Mouse (Mus musculus): ENCODE data around the gene Kcnj10. TPM values are rescaled to one million over a fixed set of nuclear protein-coding genes. Genes with fewer than 3 reads are reported as not detected.
A peak's percentile ranks its signal among the peaks of the same experiment; 100 is the strongest.

Gene Kcnj10
- polyA plus RNA-seq, 1 experiment from 2014 or later, result 3.5 TPM

DNA sequence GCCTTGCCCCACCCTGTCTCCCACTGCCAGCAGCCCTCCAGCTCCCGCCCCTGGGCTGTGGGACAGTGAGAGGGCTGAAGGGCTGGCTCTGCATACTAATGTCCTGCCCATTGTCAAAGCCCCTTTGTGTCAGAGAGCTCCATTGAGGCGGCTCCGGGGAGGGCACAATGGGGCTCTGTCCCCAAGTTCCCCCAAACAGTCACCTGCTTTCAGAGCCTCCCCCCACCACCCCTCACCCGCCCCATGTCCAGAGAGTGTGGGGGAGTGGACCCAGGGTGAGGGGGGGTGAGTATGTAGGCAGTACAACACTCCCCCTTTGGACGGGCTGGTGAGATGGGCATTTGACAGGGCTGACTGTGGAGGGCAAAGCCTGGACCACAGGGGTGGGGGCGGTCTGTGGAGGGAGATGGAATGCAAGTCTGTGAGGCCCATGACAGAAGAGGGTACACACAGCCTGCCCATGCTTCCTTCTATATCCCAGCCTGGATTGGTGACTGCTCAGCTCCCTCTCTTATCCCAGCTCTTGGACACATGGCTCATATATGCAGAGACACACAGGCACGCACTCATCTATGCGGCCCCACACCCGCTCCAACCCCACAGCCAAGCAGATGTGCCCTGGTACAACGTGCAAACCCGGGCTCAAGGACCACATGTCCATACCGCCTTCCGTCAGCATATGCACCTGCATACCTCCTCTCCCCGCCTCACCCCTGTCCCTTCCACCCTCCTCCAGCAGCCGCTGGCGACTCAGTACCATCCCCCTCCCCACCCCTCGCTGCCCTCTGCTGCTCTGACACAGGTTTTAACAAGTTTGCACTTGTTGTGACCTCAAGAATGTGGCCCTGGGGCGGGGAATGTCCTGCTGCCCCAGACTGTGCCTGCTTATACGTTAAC, 9.2 kb downstream of the Kcnj10 start:
- 6% methylated on average over 19 of the region's 19 CpGs for WGBS
- H3K9ac ChIP-seq (ENCODE audit: low read depth, low read length), result peak overlapping the region; percentile 26
- H3K4me1 ChIP-seq (ENCODE audit: control insufficient read depth, insufficient read depth, low read depth, low read length), result peaks cover 9% of the 10 kb centered on the region
- no peaks in the 10 kb centered on the region for H3K9me3 ChIP-seq (ENCODE audit: control insufficient read depth, low read length)
- H3K36me3 ChIP-seq (ENCODE audit: control insufficient read depth, insufficient read depth, low read length), result no peaks in the 10 kb centered on the region
- H3K4me3 ChIP-seq (ENCODE audit: low read length), result no peak overlapping the region
- peak; percentile 98 for ATAC-seq
- H3K4me2 ChIP-seq (ENCODE audit: low read length), result peak overlapping the region; percentile 35
- H3K27me3 ChIP-seq (replicated peaks; ENCODE audit: control insufficient read depth, insufficient read depth, low read length), result no peaks in the 10 kb centered on the region
- peak overlapping the region; percentile 79 for H3K27ac ChIP-seq (ENCODE audit: low read depth, low read length)

DNA sequence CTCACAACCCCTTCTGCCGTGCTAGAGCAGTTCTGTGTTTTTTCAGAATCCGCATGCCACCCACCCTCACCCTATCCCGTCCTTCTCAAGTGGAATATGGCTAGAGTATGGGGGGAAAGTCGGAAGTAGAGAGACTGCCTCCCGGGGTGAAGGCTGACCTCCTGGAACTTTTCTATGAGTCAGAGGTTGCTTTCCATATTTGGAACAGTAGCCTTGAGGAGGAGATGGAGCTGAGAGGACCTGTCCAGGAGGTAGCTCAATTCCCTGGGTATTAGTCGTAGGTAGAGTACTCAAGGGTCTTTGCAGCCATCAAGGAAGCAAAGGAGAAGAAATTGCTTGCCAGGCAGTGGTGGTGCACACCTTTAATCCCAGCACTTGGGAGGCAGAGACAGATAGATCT, 11.0 kb downstream of the Kcnj10 start:
- no peaks in the 10 kb centered on the region for H3K36me3 ChIP-seq (ENCODE audit: control insufficient read depth, insufficient read depth, low read length)
- no peak overlapping the region for H3K4me3 ChIP-seq (ENCODE audit: low read length)
- H3K4me2 ChIP-seq (ENCODE audit: low read length), result no peak overlapping the region
- no peak for ATAC-seq
- no peaks in the 10 kb centered on the region for H3K9me3 ChIP-seq (ENCODE audit: control insufficient read depth, low read length)
- H3K27ac ChIP-seq (ENCODE audit: low read depth, low read length), result no peak overlapping the region
- no peaks in the 10 kb centered on the region for H3K27me3 ChIP-seq (replicated peaks; ENCODE audit: control insufficient read depth, insufficient read depth, low read length)
- H3K4me1 ChIP-seq (ENCODE audit: control insufficient read depth, insufficient read depth, low read depth, low read length), result peaks cover 12% of the 10 kb centered on the region
- no peak overlapping the region for H3K9ac ChIP-seq (ENCODE audit: low read depth, low read length)
- 76% methylated on average over 6 of the region's 6 CpGs for WGBS

DNA sequence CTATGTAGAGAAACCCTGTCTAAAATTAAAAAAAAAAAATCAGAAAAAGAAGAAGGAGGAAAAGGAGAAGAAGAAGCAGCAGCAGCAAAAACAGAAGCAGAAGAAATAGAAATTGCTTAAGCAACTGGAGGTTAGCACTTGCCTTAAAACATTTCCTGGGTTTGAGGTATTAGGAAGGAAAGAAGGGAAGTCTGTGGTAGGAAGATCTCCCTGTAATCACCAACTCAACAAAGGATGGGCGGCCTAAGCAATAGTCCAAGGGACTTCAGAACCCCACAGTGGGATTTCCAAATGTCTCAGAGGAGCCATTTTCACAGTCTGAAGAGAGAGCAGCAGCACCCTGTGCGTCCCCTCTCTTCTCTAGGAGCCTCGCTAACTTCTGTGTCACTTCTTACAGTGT, 11.4 kb downstream of the Kcnj10 start:
- no peak overlapping the region for H3K4me2 ChIP-seq (ENCODE audit: low read length)
- H3K27ac ChIP-seq (ENCODE audit: low read depth, low read length), result no peak overlapping the region
- no peak overlapping the region for H3K9ac ChIP-seq (ENCODE audit: low read depth, low read length)
- peaks cover 12% of the 10 kb centered on the region for H3K4me1 ChIP-seq (ENCODE audit: control insufficient read depth, insufficient read depth, low read depth, low read length)
- H3K9me3 ChIP-seq (ENCODE audit: control insufficient read depth, low read length), result no peaks in the 10 kb centered on the region
- H3K36me3 ChIP-seq (ENCODE audit: control insufficient read depth, insufficient read depth, low read length), result no peaks in the 10 kb centered on the region
- no peak for ATAC-seq
- H3K4me3 ChIP-seq (ENCODE audit: low read length), result no peak overlapping the region
- 84% methylated on average over 3 of the region's 3 CpGs for WGBS
- no peaks in the 10 kb centered on the region for H3K27me3 ChIP-seq (replicated peaks; ENCODE audit: control insufficient read depth, insufficient read depth, low read length)

DNA sequence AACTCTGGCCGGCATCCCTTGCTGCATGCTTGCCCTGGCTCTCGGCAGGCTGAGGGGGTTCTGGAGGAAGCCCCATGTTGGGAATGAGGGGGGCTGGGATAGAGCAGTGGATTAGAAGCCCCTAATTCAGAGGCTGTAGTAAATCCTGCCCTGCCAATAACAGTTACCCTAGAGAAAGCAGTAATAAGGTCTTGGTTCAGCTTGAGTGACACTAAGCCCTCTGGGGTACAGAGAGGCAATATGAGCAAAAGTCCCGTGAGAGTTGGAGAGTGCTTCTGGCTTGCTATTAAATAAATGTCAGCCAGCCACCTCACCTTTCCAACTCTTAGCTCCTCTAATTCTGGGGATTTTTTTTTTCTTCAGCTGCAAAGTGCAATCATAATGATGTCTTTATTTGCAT, 14.3 kb downstream of the Kcnj10 start:
- no peak for ATAC-seq
- H3K9ac ChIP-seq (ENCODE audit: low read depth, low read length), result 0 out of 2 replicates have a peak overlapping the region, but pooled peaks have one; percentile 13
- WGBS, result 29% methylated on average over 3 of the region's 3 CpGs

DNA sequence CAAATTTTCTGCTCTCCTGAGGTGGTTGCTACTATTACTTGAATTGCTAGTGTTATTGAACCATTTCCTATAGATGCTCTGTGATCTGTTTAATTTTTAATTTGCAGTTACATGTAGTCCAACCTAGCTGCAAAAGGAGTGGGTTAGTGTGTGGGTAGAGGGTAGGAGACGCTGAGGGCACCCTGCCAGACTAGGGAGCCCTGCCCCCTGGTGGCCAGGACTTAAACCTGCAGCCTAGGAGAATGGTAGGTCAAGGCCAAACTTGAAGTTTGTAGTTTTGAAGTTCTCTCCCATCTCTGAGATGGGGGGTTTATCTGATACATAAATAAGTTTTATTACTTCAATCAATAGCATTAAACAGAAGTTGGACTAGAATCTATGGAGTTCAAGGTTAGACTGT, 16.5 kb downstream of the Kcnj10 start:
- no peaks in the 10 kb centered on the region for H3K27me3 ChIP-seq (replicated peaks; ENCODE audit: control insufficient read depth, insufficient read depth, low read length)
- ATAC-seq, result peak; percentile 58
- WGBS, result 0% methylated on average over 1 of the region's 1 CpGs
- H3K4me2 ChIP-seq (ENCODE audit: low read length), result no peak overlapping the region
- no peaks in the 10 kb centered on the region for H3K9me3 ChIP-seq (ENCODE audit: control insufficient read depth, low read length)
- no peak overlapping the region for H3K9ac ChIP-seq (ENCODE audit: low read depth, low read length)
- peaks cover 10% of the 10 kb centered on the region for H3K4me1 ChIP-seq (ENCODE audit: control insufficient read depth, insufficient read depth, low read depth, low read length)
- H3K27ac ChIP-seq (ENCODE audit: low read depth, low read length), result no peak overlapping the region
- H3K36me3 ChIP-seq (ENCODE audit: control insufficient read depth, insufficient read depth, low read length), result no peaks in the 10 kb centered on the region
- H3K4me3 ChIP-seq (ENCODE audit: low read length), result no peak overlapping the region

More for the DNA sequence above, 14.3 kb downstream of the Kcnj10 start:
- Histone ChIP-seq H3K27ac (ENCODE audit: low read depth, low read length) (peak overlapping the region; percentile 23; the same call in 1 of the 2 replicates), H3K4me3 (ENCODE audit: low read length) (no peak overlapping the region), H3K36me3 (ENCODE audit: control insufficient read depth, insufficient read depth, low read length) (no peaks in the 10 kb centered on the region), H3K9me3 (ENCODE audit: control insufficient read depth, low read length) (no peaks in the 10 kb centered on the region), H3K4me2 (ENCODE audit: low read length) (no peak overlapping the region), H3K27me3 (replicated peaks; ENCODE audit: control insufficient read depth, insufficient read depth, low read length) (no peaks in the 10 kb centered on the region), H3K4me1 (ENCODE audit: control insufficient read depth, insufficient read depth, low read depth, low read length) (peaks cover 13% of the 10 kb centered on the region)

DNA sequence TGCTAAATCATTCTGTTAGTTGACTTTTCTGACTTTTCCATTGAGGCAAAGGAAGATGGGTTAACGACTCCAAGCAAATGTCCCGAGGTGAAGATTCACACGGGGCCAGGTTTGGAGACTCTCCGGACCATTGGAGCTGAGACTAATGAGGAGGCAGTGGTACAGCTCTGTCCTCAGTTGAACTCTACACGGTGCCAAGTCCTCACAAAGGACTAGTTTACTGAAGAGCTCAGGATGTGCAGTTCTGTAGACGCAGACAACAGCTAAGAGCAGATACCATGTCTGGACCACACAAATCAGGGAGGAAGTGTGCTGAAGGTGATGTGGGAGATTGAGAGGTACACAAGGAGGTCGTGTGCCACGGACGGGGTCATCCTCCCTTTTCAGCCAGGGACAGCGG, 17.3 kb downstream of the Kcnj10 start:
- Histone ChIP-seq H3K27me3 (replicated peaks; ENCODE audit: control insufficient read depth, insufficient read depth, low read length) (no peaks in the 10 kb centered on the region), H3K36me3 (ENCODE audit: control insufficient read depth, insufficient read depth, low read length) (no peaks in the 10 kb centered on the region), H3K27ac (ENCODE audit: low read depth, low read length) (no peak overlapping the region), H3K4me1 (ENCODE audit: control insufficient read depth, insufficient read depth, low read depth, low read length) (peaks cover 10% of the 10 kb centered on the region), H3K4me3 (ENCODE audit: low read length) (no peak overlapping the region), H3K9me3 (ENCODE audit: control insufficient read depth, low read length) (no peaks in the 10 kb centered on the region), H3K9ac (ENCODE audit: low read depth, low read length) (no peak overlapping the region), H3K4me2 (ENCODE audit: low read length) (no peak overlapping the region)
- ATAC-seq, result no peak
- WGBS, result 60% methylated on average over 10 of the region's 10 CpGs

DNA sequence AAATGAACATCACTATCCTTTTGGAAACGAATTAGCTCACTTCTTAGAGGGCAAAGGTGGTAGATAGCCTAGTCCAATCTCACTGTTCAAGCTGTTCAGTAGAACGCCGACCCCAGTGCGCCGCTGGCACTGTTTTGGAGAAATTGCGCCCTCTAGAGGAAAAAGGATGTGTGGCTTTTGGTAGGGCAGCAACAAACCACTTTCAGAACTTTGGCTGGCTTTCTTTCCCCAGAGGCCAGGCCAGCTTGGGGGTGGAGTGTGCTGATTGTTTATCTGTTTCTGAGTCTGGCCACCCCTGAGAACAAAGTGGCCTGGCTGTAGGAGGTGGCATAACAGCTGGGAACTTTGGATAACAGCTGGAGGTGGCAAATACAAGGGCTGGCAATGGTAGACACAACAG, 23.7 kb downstream of the Kcnj10 start:
- Histone ChIP-seq H3K36me3 (ENCODE audit: control insufficient read depth, insufficient read depth, low read length) (no peaks in the 10 kb centered on the region), H3K4me1 (ENCODE audit: control insufficient read depth, insufficient read depth, low read depth, low read length) (no peaks in the 10 kb centered on the region), H3K9ac (ENCODE audit: low read depth, low read length) (no peak overlapping the region), H3K4me2 (ENCODE audit: low read length) (no peak overlapping the region), H3K27me3 (replicated peaks; ENCODE audit: control insufficient read depth, insufficient read depth, low read length) (no peaks in the 10 kb centered on the region), H3K27ac (ENCODE audit: low read depth, low read length) (no peak overlapping the region), H3K9me3 (ENCODE audit: control insufficient read depth, low read length) (no peaks in the 10 kb centered on the region), H3K4me3 (ENCODE audit: low read length) (no peak overlapping the region)
- WGBS, result 9% methylated on average over 6 of the region's 6 CpGs
- ATAC-seq, result peak; percentile 51; the same call in 1 of the 2 replicates

DNA sequence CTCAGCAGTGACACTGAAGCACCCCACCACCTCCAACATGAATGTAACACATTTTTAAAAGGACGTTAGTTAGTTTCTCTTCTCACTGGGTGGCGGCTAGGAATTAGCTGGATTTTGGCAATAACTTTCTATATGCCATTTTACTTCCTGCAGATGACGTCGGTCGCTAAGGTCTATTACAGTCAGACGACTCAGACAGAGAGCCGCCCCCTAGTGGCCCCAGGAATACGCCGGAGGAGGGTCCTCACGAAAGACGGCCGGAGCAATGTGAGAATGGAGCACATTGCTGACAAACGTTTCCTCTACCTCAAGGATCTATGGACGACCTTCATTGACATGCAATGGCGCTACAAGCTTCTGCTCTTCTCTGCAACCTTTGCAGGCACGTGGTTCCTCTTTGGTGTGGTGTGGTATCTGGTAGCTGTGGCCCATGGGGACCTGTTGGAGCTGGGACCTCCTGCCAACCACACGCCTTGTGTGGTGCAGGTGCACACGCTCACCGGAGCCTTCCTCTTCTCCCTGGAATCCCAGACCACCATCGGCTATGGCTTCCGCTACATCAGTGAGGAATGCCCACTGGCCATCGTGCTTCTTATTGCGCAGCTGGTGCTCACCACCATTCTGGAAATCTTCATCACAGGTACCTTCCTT, 27.9 kb downstream of the Kcnj10 start:
- WGBS, result 30% methylated on average over 23 of the region's 23 CpGs
- ATAC-seq, result peak; percentile 51
- Histone ChIP-seq H3K27ac (ENCODE audit: low read depth, low read length) (no peak overlapping the region), H3K9me3 (ENCODE audit: control insufficient read depth, low read length) (no peaks in the 10 kb centered on the region), H3K4me1 (ENCODE audit: control insufficient read depth, insufficient read depth, low read depth, low read length) (no peaks in the 10 kb centered on the region), H3K36me3 (ENCODE audit: control insufficient read depth, insufficient read depth, low read length) (no peaks in the 10 kb centered on the region), H3K4me3 (ENCODE audit: low read length) (no peak overlapping the region), H3K4me2 (ENCODE audit: low read length) (peak overlapping the region; percentile 29), H3K27me3 (replicated peaks; ENCODE audit: control insufficient read depth, insufficient read depth, low read length) (no peaks in the 10 kb centered on the region), H3K9ac (ENCODE audit: low read depth, low read length) (no peak overlapping the region)

DNA sequence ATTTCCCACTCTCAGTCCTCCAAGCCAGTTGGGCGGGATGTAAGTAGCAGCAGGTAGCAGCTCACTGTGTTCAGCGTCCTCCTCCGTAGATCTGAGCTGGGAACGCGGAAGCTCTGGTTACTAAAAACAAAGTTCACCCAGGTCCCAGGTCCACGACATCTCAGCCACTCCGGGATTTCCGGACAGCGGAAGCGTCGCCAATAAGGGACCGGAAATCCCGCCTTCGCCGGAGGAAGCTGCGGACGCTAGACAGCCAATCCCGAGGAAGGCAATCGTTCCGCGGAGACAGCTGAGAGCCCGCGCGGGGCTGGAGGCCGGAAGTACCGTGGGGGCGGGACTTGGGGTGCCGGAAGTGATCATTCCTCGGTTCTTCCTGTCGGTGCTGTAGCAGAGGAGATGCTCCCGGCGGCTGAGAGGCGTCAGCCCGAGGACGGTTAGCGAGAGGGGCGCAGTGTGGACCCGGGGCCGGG, 35.2 kb downstream of the Kcnj10 start, which contains the start of gene Pigm:
Gene Pigm, plus strand, starts transcription at position 349 of the 470 bp plus-strand sequence.
- H3K9ac ChIP-seq (ENCODE audit: low read depth, low read length), result peak within 1 kb of the TSS; percentile 64
- H3K9me3 ChIP-seq (ENCODE audit: control insufficient read depth, low read length), result no peaks in the 10 kb centered on the region
- H3K27me3 ChIP-seq (replicated peaks; ENCODE audit: control insufficient read depth, insufficient read depth, low read length), result no peaks in the 10 kb centered on the region
- WGBS, result under 1% methylated on average over 38 of the region's 39 CpGs
- peak within 1 kb of the TSS; percentile 98 for H3K4me2 ChIP-seq (ENCODE audit: low read length)
- H3K4me3 ChIP-seq (ENCODE audit: low read length), result peak within 1 kb of the TSS; percentile 51
- peaks cover 2% of the 10 kb centered on the region; the same call in 1 of the 2 replicates for H3K36me3 ChIP-seq (ENCODE audit: control insufficient read depth, insufficient read depth, low read length)
- ATAC-seq, result peak; percentile 99
- H3K27ac ChIP-seq (ENCODE audit: low read depth, low read length), result peak within 1 kb of the TSS; percentile 44
- peaks cover 23% of the 10 kb centered on the region for H3K4me1 ChIP-seq (ENCODE audit: control insufficient read depth, insufficient read depth, low read depth, low read length)
